Mouse (Mus musculus) heart, postnatal 4 days (tissue): ENCODE data around the gene Zfp358. TPM values are rescaled to one million over a fixed set of nuclear protein-coding genes. Genes with fewer than 3 reads are reported as not detected.

Experiments used
- DNase-seq: peaks from one replicate; pipeline ENCODE4 v3.0.0; 2021
- total RNA-seq, 2 experiments: library from RNA; stranded (reverse); gene quantifications; 2 replicates each; pipeline ENCODE4 v1.2.3; 2021

Zfp358 gene
- total RNA-seq, 2 experiments from 2014 or later: 24.6 to 26.1 TPM

- no peak for DNase-seq
Observed at GRCm38 (mm10) chr8:3499751-3500150, 6.8 kb downstream of the Zfp358 start.

GRCm38 (mm10) chr8:3500235-3501090 lies 7.5 kb downstream of the Zfp358 start, which contains the start of gene Mcoln1:
Gene Mcoln1 (plus strand): TSS chr8:3500457.
- peak; percentile 99 for DNase-seq

GRCm38 (mm10) chr8:3502217-3502616 lies 9.3 kb downstream of the Zfp358 start:
- no peak for DNase-seq

- no peak for DNase-seq
Observed at GRCm38 (mm10) chr8:3507979-3508754, 15.2 kb downstream of the Zfp358 start.

GRCm38 (mm10) chr8:3514681-3515247 lies 21.8 kb downstream of the Zfp358 start:
- no peak for DNase-seq

- peak; percentile 90 for DNase-seq
Observed at GRCm38 (mm10) chr8:3515260-3515671, 22.3 kb downstream of the Zfp358 start, which contains the start of gene Pnpla6. Gene Pnpla6 (plus strand): TSS chr8:3515384.

- peak; percentile 48 for DNase-seq
Observed at GRCm38 (mm10) chr8:3515771-3516417, 23.0 kb downstream of the Zfp358 start.

GRCm38 (mm10) chr8:3516450-3517116 lies 23.6 kb downstream of the Zfp358 start:
- DNase-seq: peak; percentile 91

GRCm38 (mm10) chr8:3517117-3517495 lies 24.2 kb downstream of the Zfp358 start:
- DNase-seq: peak; percentile 41

- DNase-seq: no peak
Observed at GRCm38 (mm10) chr8:3522007-3522697, 29.2 kb downstream of the Zfp358 start.

- no peak for DNase-seq
Observed at GRCm38 (mm10) chr8:3530816-3531215, 37.9 kb downstream of the Zfp358 start.

- DNase-seq: no peak
Observed at GRCm38 (mm10) chr8:3531936-3532335, 39.0 kb downstream of the Zfp358 start.

GRCm38 (mm10) chr8:3536053-3536841 lies 43.3 kb downstream of the Zfp358 start:
- DNase-seq: no peak

GRCm38 (mm10) chr8:3536940-3537339 lies 44.0 kb downstream of the Zfp358 start:
- DNase-seq: no peak

GRCm38 (mm10) chr8:3537666-3538065 lies 44.7 kb downstream of the Zfp358 start:
- no peak for DNase-seq

- no peak for DNase-seq
Observed at GRCm38 (mm10) chr8:3539146-3539545, 46.2 kb downstream of the Zfp358 start.

- no peak for DNase-seq
Observed at GRCm38 (mm10) chr8:3540076-3540475, 47.1 kb downstream of the Zfp358 start.

GRCm38 (mm10) chr8:3546511-3546910 lies 53.6 kb downstream of the Zfp358 start:
- DNase-seq: no peak
